Mouse (Mus musculus) mouse trophoblast stem cell (cell line): ENCODE results near the gene Ripply2.

ENCODE experiments used
- in situ Hi-C, 2 experiments: fragments of 300-500 bp; cut with MseI, MboI; formaldehyde crosslinking; loops; 2 replicates in 1 of 2; 3 replicates in 1 of 2; pipeline ENCODE4 v1.15.1; 2025

Gene Ripply2

DNA sequence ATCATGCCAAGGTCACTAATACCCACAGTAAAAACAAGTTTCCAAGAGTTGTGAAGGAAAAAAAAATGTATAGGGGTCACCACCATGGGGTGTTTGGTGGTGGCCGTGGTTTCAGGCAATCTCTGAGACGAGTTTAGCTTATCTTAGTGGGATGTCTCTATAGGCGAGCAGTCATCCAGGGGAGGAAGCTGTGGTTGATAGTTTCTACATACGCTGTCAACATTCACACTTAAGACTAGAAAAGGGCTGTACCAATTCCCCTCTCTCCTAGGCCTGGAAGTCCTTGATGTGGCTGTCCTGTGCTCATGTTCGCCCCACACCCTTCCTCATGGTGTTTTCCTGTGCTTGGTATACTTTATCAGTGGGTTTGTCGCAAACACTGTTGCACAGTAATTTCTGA is 10.4 kb downstream of the Ripply2 start:
- in situ Hi-C loops = loop anchor here in 1 of 2 experiments (10.0 kb wide), 1 partner anchor 219 kb away; no protein-coding TSS in a partner anchor

DNA sequence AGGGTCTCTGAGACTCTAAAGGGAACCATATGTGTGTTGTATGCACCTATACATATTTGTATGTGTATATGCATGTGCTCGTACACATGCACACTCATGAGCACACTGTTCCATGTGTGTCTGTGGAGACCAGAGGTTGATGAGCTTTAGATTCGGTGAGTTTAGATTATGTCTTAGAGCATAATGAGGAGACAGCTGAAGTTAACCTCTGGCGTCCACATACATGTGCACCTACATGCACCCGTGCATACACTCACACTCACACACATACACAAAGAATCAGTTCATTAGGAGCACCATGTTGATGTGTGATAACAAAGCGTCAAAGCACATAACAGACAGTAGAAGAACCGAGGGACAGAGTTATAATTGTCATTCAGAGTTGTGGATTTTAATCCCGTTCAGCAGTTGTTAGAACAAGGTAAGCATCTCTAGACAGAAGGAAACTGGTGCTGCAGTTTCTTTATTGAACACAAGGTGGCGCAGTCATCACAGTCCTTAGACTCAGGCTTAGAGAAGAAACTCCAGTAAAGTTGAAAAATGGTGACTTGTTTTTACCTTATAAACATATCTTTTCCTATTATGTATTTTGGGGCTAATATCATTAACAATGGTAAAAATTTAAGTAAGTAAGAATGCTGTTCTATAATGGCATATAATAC is 12.2 kb downstream of the Ripply2 start:
- in situ Hi-C loops = loop anchor here in 1 of 2 experiments (10.0 kb wide), 1 partner anchor 217 kb away; no protein-coding TSS in a partner anchor

DNA sequence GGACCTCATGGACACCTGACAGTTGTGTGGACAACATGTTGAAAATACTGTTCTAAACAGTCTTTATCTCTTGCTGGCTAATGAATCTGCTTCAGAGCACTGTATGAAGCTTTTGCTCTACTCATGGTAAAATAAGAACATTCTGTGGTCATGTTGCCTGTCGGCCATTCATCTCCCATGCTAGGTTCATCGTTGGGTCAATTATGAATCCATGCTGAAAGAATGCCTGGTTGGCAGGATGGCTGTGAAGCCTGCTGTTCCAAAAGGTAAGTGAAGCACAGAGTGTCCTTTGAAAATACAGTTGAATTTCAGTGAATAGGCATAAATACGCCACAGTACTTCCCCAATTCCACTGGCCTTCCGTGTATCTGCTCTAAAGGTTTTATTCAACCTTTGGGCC is 16.9 kb downstream of the Ripply2 start:
- in situ Hi-C loops = no loop called here

DNA sequence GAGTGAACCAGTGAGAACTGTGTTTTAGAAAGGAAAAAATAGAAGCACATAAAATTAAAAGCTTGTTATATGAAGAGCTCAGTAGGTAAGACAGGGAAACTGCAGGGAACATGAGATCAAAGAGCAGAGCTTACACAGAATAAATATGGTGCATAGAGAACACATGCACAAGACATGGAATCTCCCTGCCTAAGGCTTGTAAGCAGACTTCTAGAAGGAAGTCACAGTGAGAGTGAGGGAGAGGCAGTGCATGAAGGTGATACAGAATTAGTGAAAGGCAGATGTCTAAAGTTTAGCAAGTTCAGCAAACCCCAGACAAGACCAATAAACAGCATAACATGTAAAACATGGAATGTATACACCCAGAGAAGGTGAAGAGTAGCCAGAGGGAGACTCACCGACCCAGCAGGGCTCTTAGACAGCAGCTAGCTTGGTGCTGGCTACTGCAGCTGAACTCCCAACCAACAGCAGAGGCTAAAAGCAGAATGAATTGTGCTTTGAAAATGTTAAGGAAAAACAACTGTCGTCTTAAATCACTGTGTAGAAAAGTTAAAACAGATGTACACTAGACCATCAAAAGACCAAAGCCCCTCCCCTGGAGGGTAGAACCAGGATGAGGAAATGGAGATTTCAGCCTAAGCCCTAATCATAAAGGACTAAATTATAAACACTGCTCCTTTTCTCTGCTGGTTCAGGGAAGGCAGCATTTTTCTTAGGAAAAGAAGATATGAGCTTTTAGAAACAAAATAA is 19.7 kb downstream of the Ripply2 start:
- in situ Hi-C loops = no loop called here

DNA sequence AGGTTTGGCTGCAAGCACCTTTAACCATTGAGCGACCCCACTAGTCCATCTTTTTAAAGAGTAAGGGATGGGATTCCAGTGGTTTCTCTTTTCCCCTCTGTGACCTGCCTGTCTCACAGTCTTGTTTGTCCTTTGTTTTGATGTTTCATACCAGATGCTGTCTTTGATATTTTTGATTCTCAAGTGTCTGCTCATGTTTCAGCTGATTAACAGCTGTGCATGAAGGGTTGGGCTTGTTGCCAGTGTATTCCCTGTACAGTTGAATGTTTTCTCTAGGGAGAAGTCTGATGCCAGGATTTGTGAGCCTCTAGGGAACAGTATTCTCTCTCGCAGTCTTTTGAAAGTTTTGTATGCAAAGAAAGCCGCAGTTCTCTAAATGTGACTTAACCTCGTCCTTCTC is 34.1 kb downstream of the Ripply2 start:
- in situ Hi-C loops = no loop called here

DNA sequence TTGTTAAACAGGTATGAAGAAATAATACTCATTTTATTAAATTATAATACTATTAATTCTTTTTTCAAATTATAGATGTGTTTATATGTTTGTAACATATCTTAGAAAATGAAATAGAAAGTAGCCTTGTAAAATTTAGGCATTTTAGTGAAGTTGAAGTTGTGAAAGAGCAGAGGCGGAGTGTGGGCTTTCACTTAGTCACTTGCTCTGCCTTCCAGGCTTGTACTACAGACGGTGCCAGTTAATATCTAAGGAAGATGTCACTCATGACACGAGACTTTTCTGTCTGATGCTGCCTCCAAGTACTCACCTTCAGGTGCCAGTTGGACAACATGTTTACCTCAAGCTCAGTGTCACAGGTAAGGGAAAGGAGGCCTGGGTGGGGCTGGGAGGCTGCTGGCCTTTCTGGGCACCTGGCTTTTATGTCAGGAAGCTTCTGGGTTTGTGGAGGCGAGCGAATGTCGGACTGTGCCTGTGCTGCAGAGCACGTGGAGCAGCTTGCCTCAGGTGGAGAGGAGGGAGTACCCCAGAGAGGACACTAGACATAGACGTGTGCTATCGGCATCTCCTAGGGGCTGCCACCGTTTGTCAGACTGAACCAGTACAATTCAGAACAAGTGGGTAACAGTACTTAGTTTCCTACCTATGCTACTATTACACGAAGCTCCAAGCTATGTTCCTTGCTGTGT is 40.4 kb downstream of the Ripply2 start:
- in situ Hi-C loops = no loop called here

DNA sequence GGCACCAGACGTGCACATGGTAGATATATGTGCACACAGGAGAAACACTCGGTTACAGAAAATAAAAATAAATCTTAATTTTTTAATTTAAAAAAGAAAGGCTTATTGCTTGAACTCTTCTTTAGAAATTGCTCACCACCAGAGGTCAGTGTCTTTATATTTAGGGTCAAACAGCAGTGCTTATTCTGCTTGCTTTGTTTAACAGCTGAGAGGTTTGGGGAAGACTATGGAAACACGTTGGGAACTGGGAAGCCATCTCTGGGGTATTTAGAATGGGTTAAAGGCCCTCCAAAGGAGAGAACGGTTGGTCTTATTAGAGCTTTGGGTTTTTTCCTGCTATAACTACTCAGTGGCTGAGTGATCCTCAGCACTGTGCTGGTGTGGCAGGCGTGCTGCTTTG is 47.0 kb downstream of the Ripply2 start:
- in situ Hi-C loops = no loop called here

DNA sequence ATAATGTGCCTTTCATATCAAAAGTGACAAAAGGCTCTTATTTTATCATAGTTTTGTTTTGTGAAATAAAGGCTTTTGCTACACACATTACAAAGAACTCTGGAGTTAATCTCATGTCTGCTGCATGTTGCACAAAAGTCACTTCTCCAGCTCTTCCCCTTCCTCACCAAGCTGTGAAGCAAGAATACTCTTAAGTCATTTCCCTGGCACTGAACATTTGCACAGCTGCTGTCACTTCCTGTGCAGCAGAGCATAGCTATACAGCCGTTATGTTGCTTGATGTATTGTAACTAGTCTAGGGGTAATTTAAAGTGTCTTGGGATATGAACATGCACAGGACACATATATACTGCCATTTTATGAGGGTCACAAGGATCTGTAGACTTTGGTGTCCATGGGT is 52.8 kb downstream of the Ripply2 start:
- in situ Hi-C loops = no loop called here
